Mouse (Mus musculus) neutrophil, adult 5-6 weeks (primary cell): ENCODE measurements around the gene Efcab12. TPM values are rescaled to one million over a fixed set of nuclear protein-coding genes. Genes with fewer than 3 reads are reported as not detected.

Source experiments
- ATAC-seq: fragments of 151-379, 151-347 bp; 2 replicates; pipeline ENCODE4 v1.8.0; 2017; ENCODE audit warnings: mild to moderate bottlenecking, moderate TSS enrichment; ENCODE audit not compliant: insufficient number of reproducible peaks, poor library complexity, low FRiP score, severe bottlenecking; ENCODE audit errors: extremely low read depth
- total RNA-seq: library from RNA; stranded (forward); fragments of 200-1000 nt; gene quantifications from 2 replicates; pipeline ENCODE4 v1.2.3, GENCODE M21; 2017

Efcab12 gene
- total RNA-seq, 1 experiment from 2014 or later: 0.81 TPM

DNA sequence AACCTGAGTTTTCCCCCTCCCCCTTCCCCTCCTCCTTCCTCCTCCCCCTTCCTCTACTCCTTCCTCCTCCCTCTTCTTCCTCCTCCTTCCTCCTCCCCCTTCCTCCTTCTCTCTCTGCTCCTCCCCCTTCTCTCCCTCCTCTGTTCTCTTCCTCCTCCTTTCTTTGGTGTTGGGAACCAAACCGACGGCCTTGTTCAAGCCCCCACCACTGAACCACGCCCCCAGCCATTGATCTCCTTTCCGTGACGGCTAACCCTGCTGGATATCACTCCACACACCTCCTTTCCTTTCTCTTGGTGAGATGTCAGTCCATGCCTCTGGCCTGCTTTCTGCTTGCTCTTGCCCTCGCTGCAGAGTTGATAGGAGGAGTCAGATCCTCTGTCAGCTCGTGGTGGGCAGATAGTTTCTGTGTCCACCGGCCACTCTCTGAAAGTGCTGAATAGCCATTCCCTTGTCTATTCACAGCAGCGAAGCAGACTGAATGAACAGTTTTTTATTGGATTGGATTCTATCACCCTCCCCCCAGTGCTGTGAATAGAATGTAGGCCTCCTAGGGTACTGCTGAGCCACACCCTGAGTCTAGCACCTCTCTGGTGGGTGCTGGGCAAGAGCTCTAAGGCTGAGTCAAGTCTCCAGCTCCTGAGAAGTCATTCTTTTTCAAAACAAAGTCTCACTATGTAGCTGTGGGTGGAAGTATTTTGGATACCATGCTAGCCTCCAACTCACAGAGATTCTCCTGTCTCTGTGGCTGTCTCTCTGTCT, 76.0 kb downstream of the Efcab12 start, which contains the start of gene Tmem40:
TSS of gene Tmem40 (minus strand) at position 416 of the 762 bp plus-strand sequence.
- ATAC-seq: no peak

DNA sequence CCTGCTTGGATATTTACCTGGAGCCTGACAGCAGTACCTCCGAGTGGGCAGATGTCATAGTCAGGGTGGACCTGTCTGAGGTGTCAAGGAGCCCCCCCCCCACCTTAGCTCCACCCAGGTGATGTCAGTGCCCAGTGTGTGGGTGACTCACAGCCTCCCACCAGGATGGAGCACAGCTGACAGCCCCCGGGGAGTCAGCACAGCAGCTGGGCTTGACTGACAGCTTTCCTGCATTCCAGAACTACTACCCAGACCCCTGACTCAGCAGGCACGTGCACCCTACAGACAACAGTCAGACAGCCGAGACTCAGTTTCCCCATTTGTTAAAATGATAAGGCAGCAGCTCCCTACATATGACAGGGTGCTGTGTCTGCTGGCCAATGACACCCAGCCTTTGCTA, 77.2 kb downstream of the Efcab12 start:
- no peak for ATAC-seq

Other genes with a start within 250 kb of the Efcab12 start
- gene Mkrn2os, start 245.8 kb downstream of the Efcab12 start, total RNA-seq: not detected in 2 replicates
- gene Mkrn2, start 236.5 kb downstream of the Efcab12 start, total RNA-seq: 13.4 and 17.6 TPM in 2 replicates
- 278 and 293 TPM in 2 replicates for gene Raf1, start 161.8 kb downstream of the Efcab12 start, total RNA-seq
- gene Tmem40, start 76.0 kb downstream of the Efcab12 start, total RNA-seq: 15.1 and 20.1 TPM in 2 replicates
- 0.86 and 1.0 TPM in 2 replicates for gene Cand2, start 63.9 kb downstream of the Efcab12 start, total RNA-seq
- gene Rpl32, start 29.7 kb downstream of the Efcab12 start, total RNA-seq: 1,487 and 1,493 TPM in 2 replicates
- 34.9 and 35.7 TPM in 2 replicates for gene Mbd4, start 15.0 kb upstream of the Efcab12 start, total RNA-seq
- gene Ift122, start 15.1 kb upstream of the Efcab12 start, total RNA-seq: 1.6 and 2.8 TPM in 2 replicates
- gene Rho, start 93.3 kb upstream of the Efcab12 start, total RNA-seq: 0.12 TPM in 1 of 2 replicates, not detected in the other
- gene H1foo, start 106.5 kb upstream of the Efcab12 start, total RNA-seq: not detected in 2 replicates
- 12.0 and 12.2 TPM in 2 replicates for gene Plxnd1, start 156.6 kb upstream of the Efcab12 start, total RNA-seq